Mouse (Mus musculus) cerebellum, adult 2 months (tissue): ENCODE results near the gene Sephs2.

ENCODE experiments used
- CTCF ChIP-seq: fragments of 200-500 bp; IDR thresholded peaks from 2 replicates; pipeline ENCODE4 v1.5.1; 2011; ENCODE audit warnings: low read depth, mild to moderate bottlenecking, control low read depth, low read length, moderate library complexity, borderline replicate concordance; ENCODE audit not compliant: insufficient read depth
- POLR2A ChIP-seq: fragments of 200-500 bp; IDR thresholded peaks from 2 replicates; pipeline ENCODE4 v1.6.1; 2011; ENCODE audit warnings: low read length, control low read depth, borderline replicate concordance; ENCODE audit not compliant: insufficient read depth

DNA sequence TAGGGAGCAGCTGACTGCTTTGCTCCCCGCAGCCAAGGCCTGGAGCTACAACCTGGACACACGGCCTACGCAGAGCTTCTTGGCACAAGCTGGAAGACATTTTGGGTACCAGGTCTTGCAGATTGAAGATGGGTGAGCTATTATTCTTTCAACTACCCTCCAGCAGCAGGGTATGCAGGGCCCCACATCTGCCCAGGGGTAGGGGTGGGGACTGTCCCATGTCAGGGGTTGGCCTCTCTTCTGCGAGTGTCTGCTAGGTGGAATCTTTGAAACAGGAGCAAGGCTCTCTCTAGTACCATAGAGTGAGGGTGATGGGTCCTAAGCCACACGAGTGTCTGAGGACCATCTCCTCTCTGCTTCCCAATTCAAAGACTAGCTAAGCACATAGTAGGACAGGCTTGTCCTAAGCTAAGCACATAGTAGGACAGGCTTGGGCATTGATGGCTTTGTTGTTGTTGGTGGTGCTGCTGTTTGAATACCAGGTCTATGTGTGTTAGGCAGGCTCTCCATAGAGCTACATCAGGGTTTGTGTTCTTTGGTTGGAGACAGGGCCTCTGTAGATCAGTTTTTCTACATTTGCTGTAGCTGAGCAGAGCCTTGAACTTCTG lies 23.8 kb upstream of the Sephs2 start:
- no peak for TF ChIP-seq CTCF
- no peak for TF ChIP-seq POLR2A
